In genomic region chr2:140535832-140536571, GRCm38 (mm10) we compare ENCODE assay signal across 25 mouse cellular contexts.
A peak's percentile ranks its signal among the peaks of the same experiment; 100 is the strongest.
DNase-seq lines count a peak whose midpoint lies in the region; ATAC-seq and TF ChIP-seq lines count a peak whose summit lies in the region.
"Had no signal": no experiment of that assay in that cellular context is flagged by ENCODE, and none has a peak within 500 bp of the region (broad histone marks: within the 10 kb centered on the region; RNA-seq: fewer than 3 reads in every experiment).

No protein-coding gene starts in this region.

- no peak overlapping the region for H3K4me2 ChIP-seq in lung, embryonic 14.5 days
- H3K4me2 ChIP-seq: forebrain, embryonic 13.5 days; heart, embryonic 11.5 days; intestine, embryonic 15.5 days; liver, embryonic 15.5 days; neural tube, embryonic 13.5 days had no signal

- peak; percentile 3 to 17 for DNase-seq in adrenal gland, postnatal 36 days
- DNase-seq in adrenal gland, adult 18-20 months (ENCODE audit: low spot score in 2 of 2), result no peak
- DNase-seq in lung, embryonic 14.5 days, result peak; percentile 55
- DNase-seq in lung, adult 2 months, result no peak
- DNase-seq in Muller cell, postnatal 12 days (ENCODE audit: inconsistent ontology term), result peak; percentile 46
- DNase-seq in lung, postnatal 10 days, result peak; percentile 10
- DNase-seq in liver, result no peak
- no peak for DNase-seq in frontal cortex, postnatal 36 days (ENCODE audit: low spot score in 2 of 2)
- DNase-seq: cerebellum, adult 8-10 months; gastrocnemius, postnatal 10 days; kidney, adult 8-10 months; kidney, postnatal 25 days; thymus, postnatal 36 days had no signal

- no peak overlapping the region for H3K4me3 ChIP-seq in lung, embryonic 14.5 days (ENCODE audit: low read depth, low read length)
- H3K4me3 ChIP-seq in lung, adult 2 months (replicated peaks; ENCODE audit: extremely low read depth, low read depth, low read length), result no peak overlapping the region
- H3K4me3 ChIP-seq: forebrain, embryonic 13.5 days; hindbrain, embryonic 10.5 days; intestine, embryonic 15.5 days; layer of hippocampus, adult 2 months; liver, embryonic 15.5 days; midbrain, embryonic 10.5 days; myocyte; neural tube, embryonic 13.5 days had no signal

- no peak overlapping the region for H3K27ac ChIP-seq in lung, embryonic 14.5 days (ENCODE audit: low read depth)
- H3K27ac ChIP-seq: forebrain, embryonic 13.5 days; hindbrain, embryonic 10.5 days; intestine, embryonic 15.5 days; layer of hippocampus, adult 2 months; liver, embryonic 15.5 days; midbrain, embryonic 10.5 days; neural tube, embryonic 13.5 days had no signal

- H3K36me3 ChIP-seq in lung, embryonic 14.5 days (ENCODE audit: insufficient read depth), result no peaks in the 10 kb centered on the region
- H3K36me3 ChIP-seq: hindbrain, embryonic 10.5 days; intestine, embryonic 15.5 days; liver, embryonic 15.5 days; midbrain, embryonic 10.5 days; neural tube, embryonic 13.5 days had no signal

- H3K9me3 ChIP-seq in lung, embryonic 14.5 days (ENCODE audit: low read depth, low read length), result no peaks in the 10 kb centered on the region
- H3K9me3 ChIP-seq: forebrain, embryonic 13.5 days; hindbrain, embryonic 10.5 days; intestine, embryonic 15.5 days; liver, embryonic 15.5 days; midbrain, embryonic 10.5 days; neural tube, embryonic 13.5 days had no signal

- TF ChIP-seq POLR2A in lung, adult 2 months (IDR thresholded peaks at IDR 0.05; ENCODE audit: borderline replicate concordance, extremely low read depth, low read depth, low read length), result no peak

- no peak overlapping the region for H3K9ac ChIP-seq in lung, embryonic 14.5 days
- H3K9ac ChIP-seq: forebrain, embryonic 13.5 days; intestine, embryonic 15.5 days; liver, embryonic 15.5 days; neural tube, embryonic 13.5 days had no signal

- 80% methylated on average over 5 of the region's 5 CpGs for WGBS in lung, embryonic 14.5 days
- WGBS in lung, adult 2 months, result 67% methylated on average over 5 of the region's 5 CpGs

- ATAC-seq in lung, embryonic 14.5 days (ENCODE audit: insufficient read depth), result no peak
- ATAC-seq: forebrain, embryonic 13.5 days; hindbrain, embryonic 16.5 days; intestine, embryonic 15.5 days; midbrain, embryonic 16.5 days; Patski had no signal

- H3K4me1 ChIP-seq in lung, embryonic 14.5 days (ENCODE audit: insufficient read depth), result no peaks in the 10 kb centered on the region
- no peaks in the 10 kb centered on the region for H3K4me1 ChIP-seq in lung, adult 2 months (ENCODE audit: control insufficient read depth, insufficient read depth, low read length)
- H3K4me1 ChIP-seq: hindbrain, embryonic 10.5 days; intestine, embryonic 15.5 days; liver, embryonic 15.5 days; neural tube, embryonic 13.5 days had no signal

- TF ChIP-seq CTCF in lung, embryonic 14.5 days (IDR thresholded peaks at IDR 0.05; ENCODE audit: low read depth), result no peak
- TF ChIP-seq CTCF in lung, adult 2 months (IDR thresholded peaks at IDR 0.05; ENCODE audit: insufficient read depth, low read length), result no peak

- H3K27me3 ChIP-seq in lung, embryonic 14.5 days (ENCODE audit: insufficient read depth, low read length), result no peaks in the 10 kb centered on the region
- H3K27me3 ChIP-seq: forebrain, embryonic 13.5 days; intestine, embryonic 15.5 days; liver, embryonic 15.5 days; neural tube, embryonic 13.5 days; Patski had no signal

Comparison
In these comparisons a context has a peak if more than half of its experiments do, and no peak if none do; other contexts are left out.
1. DNase-seq: peak in adrenal gland, postnatal 36 days (2 of 2), lung, embryonic 14.5 days (single experiment), Muller cell, postnatal 12 days (single experiment) and lung, postnatal 10 days (single experiment); none in adrenal gland, adult 18-20 months (0 of 2), lung, adult 2 months (single experiment), liver (single experiment) and frontal cortex, postnatal 36 days (0 of 2).